Mouse (Mus musculus) left cerebral cortex, postnatal 25 days (tissue): ENCODE measurements around the gene Tpm4. TPM values are rescaled to one million over a fixed set of nuclear protein-coding genes. Genes with fewer than 3 reads are reported as not detected.
"Not testable (repeated sequence)": the region's sequence is repeated elsewhere in the genome, so short reads cannot be mapped to it uniquely, and the experiment has no call there.

ENCODE experiments used
- DNase-seq, 2 experiments: peaks; one replicate each; pipeline ENCODE4 v3.0.0; 2022; ENCODE audit warnings: low spot score in 2 of 2, mixed read lengths in 1 of 2
- intact Hi-C: fragments of 180-260 bp; cut with DNase I; formaldehyde crosslinking; loops from one replicate; pipeline ENCODE4 v1.15.1; 2025
- total RNA-seq, 2 experiments: library from RNA; stranded (reverse); gene quantifications; 2 replicates each; pipeline ENCODE4 v1.2.3; 2021

Tpm4 gene
- 10 to 100 TPM; 30.2 to 30.9 TPM for total RNA-seq

GRCm38 (mm10) chr8:72134756-72135445 is at the start of gene Tpm4:
Gene Tpm4, plus strand, starts transcription at chr8:72134975.
- peak; percentile 30 to 38 for DNase-seq
- intact Hi-C loops, result no loop called here

GRCm38 (mm10) chr8:72087611-72088010 is 47.2 kb upstream of the Tpm4 start:
- DNase-seq, intact Hi-C loops: not testable (repeated sequence)

GRCm38 (mm10) chr8:72096721-72097120 is 38.1 kb upstream of the Tpm4 start:
- intact Hi-C loops, DNase-seq: not testable (repeated sequence)

- DNase-seq, result peak; percentile 3 to 8
- intact Hi-C loops, result loop anchor here (1.0 kb wide), 1 partner anchor 97 kb away; no protein-coding TSS in a partner anchor
These were observed 35.2 kb upstream of the Tpm4 start for GRCm38 (mm10) chr8:72099377-72100103.

GRCm38 (mm10) chr8:72105165-72105564 is 29.6 kb upstream of the Tpm4 start:
- no peak for DNase-seq
- intact Hi-C loops, result no loop called here

GRCm38 (mm10) chr8:72106740-72107139 is 28.0 kb upstream of the Tpm4 start, which contains the start of gene Olfr374:
Gene Olfr374, plus strand, starts transcription at chr8:72107040.
- intact Hi-C loops, result no loop called here

GRCm38 (mm10) chr8:72110876-72111275 is 23.9 kb upstream of the Tpm4 start:
- intact Hi-C loops, result no loop called here
- no peak for DNase-seq

More at GRCm38 (mm10) chr8:72106740-72107139, 28.0 kb upstream of the Tpm4 start, which contains the start of gene Olfr374:
- DNase-seq, result no peak

- intact Hi-C loops, result no loop called here
- no peak for DNase-seq
These were observed 22.3 kb upstream of the Tpm4 start for GRCm38 (mm10) chr8:72112486-72112885.

- intact Hi-C loops, result no loop called here
- DNase-seq, result no peak
These were observed 19.6 kb upstream of the Tpm4 start for GRCm38 (mm10) chr8:72115202-72115601.

GRCm38 (mm10) chr8:72118616-72119015 is 16.2 kb upstream of the Tpm4 start:
- DNase-seq, result no peak
- intact Hi-C loops, result no loop called here

GRCm38 (mm10) chr8:72121486-72121885 is 13.3 kb upstream of the Tpm4 start:
- DNase-seq, result not testable (repeated sequence)

GRCm38 (mm10) chr8:72121997-72122396 is 12.8 kb upstream of the Tpm4 start:
- intact Hi-C loops, result no loop called here
- DNase-seq, result no peak

More at GRCm38 (mm10) chr8:72121486-72121885, 13.3 kb upstream of the Tpm4 start:
- intact Hi-C loops, result not testable (repeated sequence)

- intact Hi-C loops, result no loop called here
- DNase-seq, result no peak
These were observed 6.9 kb upstream of the Tpm4 start for GRCm38 (mm10) chr8:72127834-72128233.

- intact Hi-C loops, result no loop called here
- DNase-seq, result no peak
These were observed 3.5 kb upstream of the Tpm4 start for GRCm38 (mm10) chr8:72131251-72131650.

GRCm38 (mm10) chr8:72131901-72132300 is 2.9 kb upstream of the Tpm4 start:
- DNase-seq, result no peak

GRCm38 (mm10) chr8:72132417-72132816 is 2.4 kb upstream of the Tpm4 start:
- DNase-seq, result no peak
- intact Hi-C loops, result no loop called here

More at GRCm38 (mm10) chr8:72131901-72132300, 2.9 kb upstream of the Tpm4 start:
- intact Hi-C loops, result no loop called here

GRCm38 (mm10) chr8:72132891-72133290 is 1.9 kb upstream of the Tpm4 start:
- DNase-seq, result no peak
- intact Hi-C loops, result no loop called here

- intact Hi-C loops, result no loop called here
- DNase-seq, result no peak
These were observed 1.3 kb upstream of the Tpm4 start for GRCm38 (mm10) chr8:72133507-72133906.

- no peak for DNase-seq
- intact Hi-C loops, result no loop called here
These were observed 899 bp downstream of the Tpm4 start for GRCm38 (mm10) chr8:72135446-72136301.
